Mouse (Mus musculus): ENCODE results near the gene Zfp276.
"Not testable (repeated sequence)": the region's sequence is repeated elsewhere in the genome, so short reads cannot be mapped to it uniquely, and the experiment has no call there.

The Zfp276 gene

GRCm38 (mm10) chr8:123254099-123254885, at the start of gene Zfp276, which contains the start of gene Vps9d1:
Zfp276 (plus strand) TSS chr8:123254195.
Vps9d1 (minus strand) TSS chr8:123254348.
- peak; percentile 89 to 95 for DNase-seq (ENCODE audit: inconsistent age in 2 of 2, low spot score in 1 of 2)

DNA sequence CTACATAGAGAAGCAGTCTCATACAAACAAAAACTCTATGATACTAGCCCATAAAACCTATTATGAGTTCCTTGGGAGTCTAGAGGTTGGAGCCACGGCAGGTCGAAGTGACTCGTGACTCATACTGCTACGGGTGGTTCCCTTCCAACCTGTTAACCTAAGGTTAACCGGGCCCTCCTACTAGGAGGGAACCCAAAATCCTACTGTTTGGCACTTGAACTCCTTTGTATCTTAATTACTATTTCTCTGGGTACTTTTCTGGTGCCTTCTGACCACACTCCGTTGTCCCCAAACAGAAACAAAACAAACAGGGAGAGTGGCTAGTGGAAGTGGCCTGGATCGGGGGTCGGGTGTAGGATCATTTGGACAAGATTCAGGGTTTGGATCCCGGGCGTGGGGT, 42.1 kb upstream of the Zfp276 start:
- DNase-seq (ENCODE audit: inconsistent age in 2 of 2, low spot score in 1 of 2), result no peak

DNA sequence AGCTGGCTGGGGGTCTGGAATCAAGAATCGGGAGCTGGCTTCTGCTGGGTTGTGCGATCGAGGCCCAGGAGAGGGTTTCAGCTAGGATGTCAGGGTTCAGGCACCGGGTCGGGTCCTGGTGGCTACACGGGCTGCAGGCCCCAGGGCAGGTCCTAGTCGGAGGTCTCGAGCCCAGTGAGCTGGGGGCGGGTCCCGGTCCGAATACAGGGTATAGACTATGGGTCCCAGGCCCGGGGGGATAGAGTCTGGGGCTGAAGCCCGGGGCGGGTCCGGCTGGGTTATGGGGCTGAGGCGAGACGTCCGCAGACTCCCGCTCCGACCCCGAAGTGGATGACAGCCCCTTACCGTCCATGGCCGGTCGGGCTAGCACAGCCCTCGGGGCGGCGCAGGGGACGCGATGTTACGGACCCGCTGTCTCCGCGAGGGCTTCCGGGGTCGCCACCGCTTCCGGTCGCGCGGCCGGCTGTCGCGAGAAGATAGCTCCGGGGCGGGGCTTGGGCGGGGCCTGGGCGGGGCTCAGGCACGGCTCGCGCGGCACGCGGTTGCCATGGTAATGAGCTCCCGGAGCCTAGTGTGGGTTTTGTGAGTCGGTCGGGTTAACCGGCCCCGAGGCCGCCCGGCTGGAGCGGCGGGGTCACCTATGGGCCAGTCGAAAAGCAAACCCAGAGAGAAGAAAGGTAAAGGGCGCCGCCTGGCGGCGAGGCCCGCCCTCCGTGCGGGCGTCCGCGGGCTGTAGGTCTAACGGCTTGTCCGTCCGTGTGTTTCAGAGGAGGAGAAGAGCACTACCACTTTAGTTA, 41.5 kb upstream of the Zfp276 start, which contains the start of the genes Chmp1a and Spata33:
Chmp1a (minus strand) TSS at position 443 of the 797 bp plus-strand sequence.
Spata33 (plus strand) TSS at position 512 of the 797 bp plus-strand sequence.
- peak; percentile 96 to 97 for DNase-seq (ENCODE audit: inconsistent age in 2 of 2, low spot score in 1 of 2)

GRCm38 (mm10) chr8:123213118-123213772, 40.8 kb upstream of the Zfp276 start:
- no peak for DNase-seq (ENCODE audit: inconsistent age in 2 of 2, low spot score in 1 of 2)

DNA sequence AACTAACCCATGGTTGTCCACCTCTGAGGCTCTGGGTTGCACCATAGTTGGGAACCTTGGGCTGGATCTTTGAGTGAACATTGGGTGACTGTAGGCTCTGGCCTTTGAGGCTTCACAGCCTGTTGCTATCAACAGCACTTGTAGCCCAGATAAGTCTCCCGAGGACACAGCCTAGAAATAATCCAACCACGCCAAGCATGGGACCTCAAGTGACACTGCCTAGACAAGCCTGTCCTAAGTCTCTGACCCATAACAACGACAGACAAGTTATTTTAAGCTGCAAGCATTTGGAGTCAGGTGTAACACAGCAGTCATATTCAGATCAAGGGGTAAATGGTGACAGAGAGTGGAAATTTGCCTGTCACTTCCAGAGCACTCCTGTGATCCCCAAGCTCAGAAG, 38.6 kb upstream of the Zfp276 start:
- no peak for DNase-seq (ENCODE audit: inconsistent age in 2 of 2, low spot score in 1 of 2)

DNA sequence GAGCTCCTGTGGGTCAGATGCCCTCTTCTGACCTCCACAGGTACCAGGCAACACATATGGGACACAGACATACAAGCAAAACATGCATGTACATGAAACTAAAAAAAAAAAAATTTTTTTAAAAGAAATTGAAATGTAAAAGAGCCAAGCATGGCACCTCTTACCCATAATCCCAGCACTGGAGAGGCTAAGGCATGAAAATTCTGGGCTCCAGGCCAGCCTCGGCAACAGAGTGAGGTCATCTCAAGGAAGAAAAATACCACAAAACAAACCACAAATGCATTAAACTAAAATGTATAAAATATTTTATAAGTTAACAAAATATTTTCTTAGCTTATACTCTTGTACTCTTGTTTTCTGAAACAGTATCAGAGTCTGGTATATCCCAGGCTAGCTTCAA, 33.1 kb upstream of the Zfp276 start:
- DNase-seq (ENCODE audit: inconsistent age in 2 of 2, low spot score in 1 of 2), result no peak

DNA sequence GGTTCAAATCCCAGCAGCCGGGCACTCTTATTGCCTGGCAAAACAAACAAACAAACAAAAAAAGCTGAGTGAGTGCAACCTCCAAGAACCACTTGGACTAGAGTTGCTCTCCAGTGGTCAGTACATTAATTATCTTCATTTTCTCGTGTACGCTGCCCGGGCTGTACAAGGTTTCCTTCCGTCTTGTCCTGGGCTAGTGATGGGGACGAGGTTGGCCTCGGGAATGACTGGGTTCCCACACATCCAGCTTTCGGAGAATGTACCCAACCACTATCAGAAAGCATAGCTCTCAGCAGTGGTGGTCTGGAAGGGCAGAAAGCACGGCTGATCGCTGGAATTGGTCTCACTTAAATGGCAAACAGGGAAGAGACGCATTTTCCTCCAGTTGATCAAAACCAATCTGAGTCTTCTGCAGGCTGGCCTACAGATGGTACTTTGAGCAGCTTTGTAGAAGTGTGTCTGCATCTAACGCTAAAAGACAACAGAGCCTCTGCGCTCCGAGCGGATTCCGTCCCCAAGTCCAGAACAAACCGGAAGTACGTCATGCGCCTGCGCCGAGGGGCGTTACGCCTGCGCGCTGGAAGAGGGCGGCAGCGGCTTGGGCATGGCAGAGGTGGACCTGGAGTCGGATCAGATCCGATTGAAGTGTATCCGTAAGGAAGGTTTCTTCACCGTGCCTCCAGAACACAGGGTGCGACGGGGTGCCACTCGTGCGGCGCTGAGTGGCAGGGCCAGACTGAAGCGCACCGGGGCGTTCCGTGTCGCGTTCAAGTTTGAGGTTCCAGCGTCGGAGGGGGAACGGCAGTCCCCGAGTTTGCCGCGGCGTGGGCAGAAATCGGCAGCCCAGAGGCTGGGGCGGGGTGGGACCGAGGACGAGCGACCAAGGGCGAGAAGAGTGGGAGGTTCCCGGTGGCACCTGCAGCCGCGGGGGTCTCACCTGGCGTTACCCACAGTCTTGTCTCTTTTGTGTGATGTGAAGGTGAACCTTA, 29.4 kb upstream of the Zfp276 start, which contains the start of gene Cdk10:
Cdk10 (plus strand) TSS at position 565 of the 989 bp plus-strand sequence.
- peak; percentile 94 to 98 for DNase-seq (ENCODE audit: inconsistent age in 2 of 2, low spot score in 1 of 2)

GRCm38 (mm10) chr8:123228416-123228815, 25.6 kb upstream of the Zfp276 start:
- no peak for DNase-seq (ENCODE audit: inconsistent age in 2 of 2, low spot score in 1 of 2)

GRCm38 (mm10) chr8:123230326-123230725, 23.7 kb upstream of the Zfp276 start:
- DNase-seq (ENCODE audit: inconsistent age in 2 of 2, low spot score in 1 of 2), result not testable (repeated sequence)

- peak; percentile 41 to 64 for DNase-seq (ENCODE audit: inconsistent age in 2 of 2, low spot score in 1 of 2)
These were observed 22.3 kb upstream of the Zfp276 start for GRCm38 (mm10) chr8:123231742-123232141.

DNA sequence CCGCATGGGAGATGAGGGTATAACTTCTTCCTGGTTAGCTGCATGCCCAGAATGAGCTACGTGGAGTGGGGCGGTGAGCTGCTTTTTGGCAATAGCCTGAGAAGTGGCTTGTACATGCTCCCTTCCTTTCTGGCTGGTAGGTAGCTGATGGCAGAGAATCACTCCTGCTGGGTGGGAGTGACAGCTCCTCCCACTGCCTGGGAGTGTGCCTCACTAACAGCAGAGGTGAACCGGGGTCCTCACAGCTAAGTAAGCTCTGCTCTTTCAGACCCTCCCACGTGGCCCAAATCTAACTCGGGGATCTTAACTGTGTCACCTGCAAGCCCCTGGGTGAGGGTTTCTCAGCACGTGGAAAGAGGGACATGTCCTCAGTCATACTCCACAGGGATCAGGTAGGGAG, 21.4 kb upstream of the Zfp276 start:
- no peak for DNase-seq (ENCODE audit: inconsistent age in 2 of 2, low spot score in 1 of 2)

DNA sequence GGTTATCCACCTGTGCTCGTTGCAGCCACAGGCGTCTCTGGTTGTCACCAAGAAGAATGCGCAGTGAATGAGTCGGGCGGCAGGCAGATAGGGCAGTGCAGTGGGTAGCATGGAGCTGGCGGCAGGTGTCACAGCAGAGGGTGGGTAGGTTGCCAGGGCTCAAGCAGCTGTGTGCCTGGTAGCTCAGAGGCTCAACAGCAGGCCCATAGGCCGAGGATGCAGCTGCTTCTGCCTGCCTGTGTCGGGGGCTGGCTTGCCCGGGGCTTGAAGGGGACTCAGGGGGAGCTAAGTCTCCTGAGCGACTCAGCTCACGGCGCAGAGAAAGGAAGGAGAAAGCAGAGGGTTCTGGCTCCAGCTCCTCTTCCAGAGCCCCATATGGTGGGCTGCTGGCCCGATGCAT, 20.7 kb upstream of the Zfp276 start:
- DNase-seq (ENCODE audit: inconsistent age in 2 of 2, low spot score in 1 of 2), result no peak

DNA sequence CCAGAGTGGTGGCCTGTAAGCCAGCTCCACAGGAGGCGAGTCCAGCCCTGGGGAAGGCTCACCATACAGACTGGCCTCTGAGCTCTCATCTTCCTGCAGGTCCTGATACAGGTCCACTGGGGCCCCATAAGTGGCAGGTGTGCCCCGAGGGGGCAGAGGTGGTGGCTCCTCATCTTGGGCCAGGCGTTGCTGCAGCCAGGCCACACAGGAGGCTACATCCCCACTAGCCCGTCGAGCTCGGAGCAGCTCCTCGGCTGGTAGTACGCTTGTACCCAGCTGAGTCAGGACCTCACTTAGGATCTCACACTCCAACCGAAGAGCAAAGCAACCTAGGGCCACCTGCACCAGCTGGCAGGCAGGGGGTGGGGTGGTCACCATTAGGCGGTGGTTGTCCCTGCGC, 20.2 kb upstream of the Zfp276 start:
- no peak for DNase-seq (ENCODE audit: inconsistent age in 2 of 2, low spot score in 1 of 2)

GRCm38 (mm10) chr8:123234918-123235519, 19.0 kb upstream of the Zfp276 start:
- DNase-seq (ENCODE audit: inconsistent age in 2 of 2, low spot score in 1 of 2), result peak; percentile 34 to 60

GRCm38 (mm10) chr8:123235520-123236497, 18.2 kb upstream of the Zfp276 start, which contains the start of gene Spata2l:
Spata2l (minus strand) TSS chr8:123236233.
- DNase-seq (ENCODE audit: inconsistent age in 2 of 2, low spot score in 1 of 2), result peak; percentile 93 to 97

DNA sequence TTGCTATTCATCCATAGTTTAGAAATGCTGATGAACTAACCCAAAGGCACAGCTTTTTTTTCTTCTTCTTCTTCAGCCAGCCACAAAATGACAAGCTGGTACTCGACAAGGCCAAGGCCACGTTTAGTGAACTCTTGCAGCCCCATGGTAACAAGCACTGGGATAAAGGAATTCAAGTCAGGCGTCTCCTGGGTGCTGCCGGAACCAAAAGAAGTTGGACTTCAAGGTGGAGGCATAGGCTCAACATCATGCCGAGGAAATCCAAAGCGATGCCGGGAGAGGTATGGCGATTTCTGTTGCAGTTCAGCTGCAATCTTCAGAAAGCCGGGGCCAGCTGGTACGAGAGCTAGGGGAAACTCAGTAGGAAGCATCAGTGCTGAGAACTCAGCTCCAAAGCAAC, 14.6 kb upstream of the Zfp276 start:
- DNase-seq (ENCODE audit: inconsistent age in 2 of 2, low spot score in 1 of 2), result peak; percentile 68 to 83

DNA sequence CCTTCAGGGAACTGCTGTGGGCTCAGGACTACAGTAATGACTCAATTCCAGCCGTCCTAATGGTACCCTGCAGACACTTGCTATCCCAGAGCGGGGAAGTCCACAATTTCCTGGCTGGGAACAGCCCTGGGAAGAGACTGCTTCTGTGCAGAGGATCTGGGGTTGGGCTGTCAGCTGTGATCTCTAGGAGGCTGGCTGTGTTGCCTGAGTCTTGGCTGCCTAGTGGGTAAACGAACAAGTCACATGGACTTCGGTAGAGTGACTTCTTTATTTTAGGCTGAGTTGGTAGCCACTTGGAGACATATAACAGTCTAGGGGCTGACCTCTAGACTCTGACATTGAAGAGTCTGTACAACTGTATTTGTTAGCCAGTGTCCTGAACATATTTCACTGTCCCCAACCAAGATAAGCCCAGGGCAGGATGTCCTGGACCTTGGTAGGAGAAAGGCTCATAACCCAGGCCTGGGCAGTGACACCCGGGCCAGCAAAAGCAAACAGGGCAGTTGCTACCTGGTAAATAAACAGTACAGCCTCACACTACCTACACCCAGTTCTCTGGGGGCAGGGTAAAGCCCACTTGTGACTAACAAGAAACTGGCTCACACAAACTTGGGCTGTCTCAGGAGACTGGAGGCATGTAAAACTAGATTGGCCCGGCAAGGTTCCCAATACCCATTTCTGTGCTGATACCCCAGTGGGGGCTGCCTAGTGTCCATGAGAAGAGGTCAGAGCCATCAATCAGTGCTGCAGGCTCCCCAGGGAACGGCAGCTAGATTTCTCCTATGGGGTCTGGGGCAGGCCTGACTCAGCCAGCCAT, 11.7 kb upstream of the Zfp276 start:
- DNase-seq (ENCODE audit: inconsistent age in 2 of 2, low spot score in 1 of 2), result peak; percentile 59 to 68
